ENCODE assay signal across 22 mouse cellular contexts in the genomic region with DNA sequence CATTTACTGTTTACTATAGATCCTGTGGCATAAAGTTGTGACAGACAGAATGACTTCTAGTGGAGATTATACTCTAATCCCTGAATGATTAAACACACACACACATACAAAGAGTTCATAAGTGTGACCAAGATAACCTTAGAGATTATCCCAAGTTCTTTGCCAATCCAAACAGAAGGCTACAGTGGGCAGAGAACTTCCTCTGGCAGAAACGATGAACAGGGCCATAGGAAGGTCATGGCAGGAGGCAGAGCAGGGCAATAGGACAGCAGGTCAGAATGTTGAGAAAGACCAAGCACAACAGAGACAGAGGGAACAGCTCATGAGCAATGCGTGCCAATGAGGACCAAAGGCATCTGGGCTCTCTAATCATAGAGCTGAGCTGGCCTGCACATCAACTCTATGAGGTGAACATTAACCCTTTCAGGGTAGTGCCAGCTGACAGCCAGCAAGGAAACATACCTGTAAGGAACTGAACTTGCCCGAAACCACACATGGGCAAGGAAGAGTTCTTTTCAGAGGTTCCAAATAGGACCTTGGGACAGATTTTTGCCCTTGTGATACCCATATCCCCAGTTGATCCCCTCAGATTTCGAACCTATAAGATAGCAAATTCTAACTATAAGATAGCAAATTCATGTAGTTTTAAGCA.
A peak's percentile ranks its signal among the peaks of the same experiment; 100 is the strongest.
DNase-seq lines count a peak whose midpoint lies in the region; ATAC-seq and TF ChIP-seq lines count a peak whose summit lies in the region.
"Had no signal": no experiment of that assay in that cellular context is flagged by ENCODE, and none has a peak within 500 bp of the region (broad histone marks: within the 10 kb centered on the region; RNA-seq: fewer than 3 reads in every experiment).

No protein-coding gene starts in this region.

- H3K27me3 ChIP-seq in cerebellum, adult 2 months (ENCODE audit: control insufficient read depth, insufficient read depth, low read length) = no peaks in the 10 kb centered on the region
- H3K27me3 ChIP-seq in liver, postnatal 0 days (ENCODE audit: insufficient read depth, low read length) = no peaks in the 10 kb centered on the region
- no peaks in the 10 kb centered on the region for H3K27me3 ChIP-seq in liver, embryonic 12.5 days (replicated peaks)
- H3K27me3 ChIP-seq: heart, embryonic 12.5 days; hindbrain, embryonic 12.5 days had no signal

- DNase-seq in cerebellum, postnatal 10 days = peak; percentile 9 to 10
- DNase-seq in cerebellum, adult 2 months = no peak
- peak; percentile 32 for DNase-seq in liver, postnatal 0 days
- no peak for DNase-seq in lung, postnatal 4 days
- DNase-seq in embryo, embryonic 10 days (ENCODE audit: low spot score) = no peak
- DNase-seq: cerebellum, adult 8-10 months; cerebellum, postnatal 25 days; gastrocnemius, adult 2 months; gastrocnemius, postnatal 36 days; heart, adult 2 months; heart, postnatal 36 days; kidney, adult 8-10 months had no signal

- no peak for TF ChIP-seq POLR2A in cerebellum, adult 2 months (IDR thresholded peaks at IDR 0.05; ENCODE audit: borderline replicate concordance, insufficient read depth, low read length)

- H3K9ac ChIP-seq in liver, postnatal 0 days (replicated peaks) = no peak overlapping the region
- H3K9ac ChIP-seq in liver, embryonic 12.5 days = no peak overlapping the region
- H3K9ac ChIP-seq: heart, embryonic 12.5 days; hindbrain, embryonic 12.5 days had no signal

- WGBS in cerebellum, adult 2 months = 70% methylated on average over 4 of the region's 4 CpGs
- WGBS in liver, postnatal 0 days (ENCODE audit: insufficient replicate concordance) = 61% methylated on average over 4 of the region's 4 CpGs
- WGBS in liver, embryonic 12.5 days (ENCODE audit: insufficient replicate concordance) = 53% methylated on average over 4 of the region's 4 CpGs

- H3K36me3 ChIP-seq in liver, postnatal 0 days (replicated peaks; ENCODE audit: insufficient read depth, low read length) = no peaks in the 10 kb centered on the region
- H3K36me3 ChIP-seq in liver, embryonic 12.5 days = no peaks in the 10 kb centered on the region
- H3K36me3 ChIP-seq: embryonic facial prominence, embryonic 10.5 days; hindbrain, embryonic 12.5 days had no signal

- TF ChIP-seq EP300 in liver, postnatal 0 days (IDR thresholded peaks at IDR 0.05; ENCODE audit: low read depth) = no peak

- no peak for TF ChIP-seq CTCF in cerebellum, adult 2 months (IDR thresholded peaks at IDR 0.05; ENCODE audit: borderline replicate concordance, insufficient read depth, low read depth, low read length)
- no peak for TF ChIP-seq CTCF in liver, postnatal 0 days (IDR thresholded peaks at IDR 0.05; ENCODE audit: low read depth)

- H3K4me3 ChIP-seq in cerebellum, adult 2 months (replicated peaks; ENCODE audit: insufficient read depth, low read depth, low read length) = no peak overlapping the region
- H3K4me3 ChIP-seq in liver, postnatal 0 days (ENCODE audit: low read depth, low read length) = no peak overlapping the region
- no peak overlapping the region for H3K4me3 ChIP-seq in liver, embryonic 12.5 days
- no peak overlapping the region for H3K4me3 ChIP-seq in brown adipose tissue, adult 24 weeks (ENCODE audit: insufficient read depth, low read depth, low read length)
- H3K4me3 ChIP-seq: embryonic facial prominence, embryonic 10.5 days; forebrain, embryonic 10.5 days; gastrocnemius, adult 2 months; heart, adult 2 months; heart, embryonic 12.5 days; hindbrain, embryonic 12.5 days had no signal

- H3K27ac ChIP-seq in cerebellum, adult 2 months (ENCODE audit: insufficient read depth, low read length) = no peak overlapping the region
- H3K27ac ChIP-seq in liver, postnatal 0 days (ENCODE audit: low read depth) = peak overlapping the region; percentile 64
- no peak overlapping the region for H3K27ac ChIP-seq in liver, embryonic 12.5 days
- peak overlapping the region; percentile 21; the same call in 1 of the 2 replicates for H3K27ac ChIP-seq in brown adipose tissue, adult 24 weeks (replicated peaks; ENCODE audit: low read depth, low read length)
- H3K27ac ChIP-seq: embryonic facial prominence, embryonic 10.5 days; forebrain, embryonic 10.5 days; gastrocnemius, adult 2 months; heart, adult 2 months; hindbrain, embryonic 12.5 days had no signal

- no peak overlapping the region for H3K4me2 ChIP-seq in liver, postnatal 0 days (ENCODE audit: low read depth, low read length)
- H3K4me2 ChIP-seq in liver, embryonic 12.5 days = no peak overlapping the region
- H3K4me2 ChIP-seq: heart, embryonic 12.5 days; hindbrain, embryonic 12.5 days had no signal

- H3K4me1 ChIP-seq in cerebellum, adult 2 months (ENCODE audit: control insufficient read depth, insufficient read depth, low read length) = peaks cover 3% of the 10 kb centered on the region
- H3K4me1 ChIP-seq in liver, postnatal 0 days (ENCODE audit: insufficient read depth) = no peaks in the 10 kb centered on the region
- H3K4me1 ChIP-seq in liver, embryonic 12.5 days = no peaks in the 10 kb centered on the region
- H3K4me1 ChIP-seq in brown adipose tissue, adult 24 weeks (ENCODE audit: control insufficient read depth, insufficient read depth, insufficient read length, low read length) = peaks cover 7% of the 10 kb centered on the region; the same call in 1 of the 2 replicates
- H3K4me1 ChIP-seq: forebrain, embryonic 10.5 days; heart, embryonic 12.5 days; hindbrain, embryonic 12.5 days had no signal

- H3K9me3 ChIP-seq in liver, postnatal 0 days (ENCODE audit: low read length) = no peaks in the 10 kb centered on the region; the same call in 1 of the 2 replicates
- peaks cover 3% of the 10 kb centered on the region; the same call in 1 of the 2 replicates for H3K9me3 ChIP-seq in liver, embryonic 12.5 days (replicated peaks)
- H3K9me3 ChIP-seq: heart, embryonic 12.5 days; hindbrain, embryonic 12.5 days had no signal

- ATAC-seq in liver, postnatal 0 days = peak; percentile 100
- no peak for ATAC-seq in liver, embryonic 12.5 days
- ATAC-seq: forebrain, embryonic 14.5 days; hindbrain, embryonic 16.5 days; inflammation-experienced regulatory T-cells, adult 6 months; intestine, postnatal 0 days had no signal

Comparison
In these comparisons a context has a peak if more than half of its experiments do, and no peak if none do; other contexts are left out.
1. DNase-seq: peak in cerebellum, postnatal 10 days (2 of 2) and liver, postnatal 0 days (single experiment); none in cerebellum, adult 2 months (0 of 2), lung, postnatal 4 days (0 of 2) and embryo, embryonic 10 days (single experiment).
2. H3K27ac ChIP-seq: peak in liver, postnatal 0 days (single experiment) and brown adipose tissue, adult 24 weeks (single experiment); none in cerebellum, adult 2 months (single experiment) and liver, embryonic 12.5 days (single experiment).